Mouse (Mus musculus): ENCODE results near the gene Gtsf2. TPM values are rescaled to one million over a fixed set of nuclear protein-coding genes. Genes with fewer than 3 reads are reported as not detected.
"Not testable (repeated sequence)": the region's sequence is repeated elsewhere in the genome, so short reads cannot be mapped to it uniquely, and the experiment has no call there.

The Gtsf2 gene
- polyA plus RNA-seq, 1 experiment from 2014 or later, result not detected

DNA sequence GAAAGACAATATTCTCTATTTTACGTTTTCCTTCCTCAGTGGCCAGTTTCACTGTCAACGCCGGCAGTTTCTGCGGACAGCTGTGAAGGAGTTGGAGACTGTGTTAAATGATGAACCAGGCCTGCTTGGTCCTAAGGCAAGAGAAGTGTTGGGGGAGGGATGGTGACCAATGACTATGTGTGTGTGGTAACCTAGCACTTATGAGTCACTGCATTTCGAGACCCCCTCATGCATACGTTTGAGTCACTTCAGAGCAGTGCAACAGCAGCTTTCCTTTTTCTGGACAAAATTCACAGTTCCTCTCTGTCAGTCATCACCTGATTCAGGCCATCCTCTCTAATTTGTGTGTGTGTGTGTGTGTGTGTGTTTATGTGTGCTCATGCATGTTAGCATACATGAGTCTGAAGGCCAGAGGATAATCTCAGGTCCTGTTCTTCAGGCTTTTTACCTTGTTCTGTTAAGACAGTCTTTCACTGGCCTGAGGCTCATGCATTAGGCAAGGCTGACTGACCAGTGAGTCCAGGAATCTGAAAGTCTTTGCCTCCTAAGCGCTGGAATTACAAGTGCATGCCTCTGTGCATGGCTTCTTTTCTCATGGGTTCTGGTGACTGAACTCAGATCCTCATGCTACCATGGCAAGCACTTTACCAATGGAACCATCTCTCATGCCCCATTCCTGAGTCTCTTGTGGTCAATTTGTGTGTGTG is 23.4 kb upstream of the Gtsf2 start:
- no peak for TF ChIP-seq EP300 (optimal IDR thresholded peaks at IDR 0.05)
- no peak for TF ChIP-seq CTCF (IDR thresholded peaks at IDR 0.05; ENCODE audit: low read depth)
- ATAC-seq (ENCODE audit: low FRiP score, low TSS enrichment) (no peak), DNase-seq (ENCODE audit: low spot score) (no peak)
- H3K27ac ChIP-seq (replicated peaks), result no peak overlapping the region
- no peaks in the 10 kb centered on the region for H3K27me3 ChIP-seq (ENCODE audit: control insufficient read depth, insufficient read depth, low read length)
- no peak overlapping the region for H3K4me2 ChIP-seq (replicated peaks; ENCODE audit: low read depth)
- no peaks in the 10 kb centered on the region for H3K4me1 ChIP-seq (replicated peaks; ENCODE audit: control insufficient read depth, insufficient read depth)
- no peak overlapping the region for H3K4me3 ChIP-seq (ENCODE audit: low read depth, low read length)
- 76% methylated on average over 7 of the region's 7 CpGs for WGBS
- H3K9me3 ChIP-seq (ENCODE audit: control insufficient read depth, low read length), result no peaks in the 10 kb centered on the region
- H3K36me3 ChIP-seq (ENCODE audit: control insufficient read depth, insufficient read depth, low read length), result no peaks in the 10 kb centered on the region
- H3K9ac ChIP-seq (ENCODE audit: low read length), result no peak overlapping the region

DNA sequence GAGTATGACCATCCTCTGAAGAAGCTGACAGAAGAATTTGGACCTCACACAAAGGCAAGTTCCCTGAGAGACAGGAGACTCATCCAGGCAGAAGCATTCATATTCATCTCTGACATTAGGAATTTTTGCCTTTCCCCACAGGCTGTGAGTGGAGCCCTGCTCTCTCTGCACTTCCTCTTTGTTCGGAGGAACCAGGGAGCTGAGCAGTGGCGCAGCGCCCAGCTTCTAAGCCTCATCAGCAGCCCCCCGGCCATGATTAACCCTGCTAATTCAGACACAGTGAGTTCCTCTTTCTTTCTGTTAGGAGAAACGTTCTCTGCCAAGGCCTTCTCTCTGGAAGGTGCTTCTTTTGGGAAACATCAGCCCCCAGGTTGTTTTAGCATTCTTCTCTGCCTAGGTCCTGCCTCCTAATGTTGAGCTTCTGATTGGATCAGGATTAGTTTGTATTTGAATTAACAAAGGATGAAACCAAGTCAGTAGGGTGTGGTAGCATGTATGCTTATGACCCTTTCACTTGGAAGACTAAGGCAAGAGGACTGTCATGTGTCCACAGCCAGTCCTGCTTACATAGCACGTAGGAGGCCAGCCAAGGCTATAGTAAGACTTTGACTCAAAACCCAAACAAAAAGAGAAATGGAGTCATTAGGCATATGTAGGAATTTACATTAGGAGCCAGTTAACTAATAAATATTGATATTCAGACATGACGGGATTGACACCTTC is 14.4 kb upstream of the Gtsf2 start:
- ATAC-seq (ENCODE audit: low FRiP score, low TSS enrichment), result no peak
- Histone ChIP-seq H3K27ac (replicated peaks) (no peak overlapping the region), H3K36me3 (ENCODE audit: control insufficient read depth, insufficient read depth, low read length) (no peaks in the 10 kb centered on the region), H3K4me1 (replicated peaks; ENCODE audit: control insufficient read depth, insufficient read depth) (no peaks in the 10 kb centered on the region), H3K27me3 (ENCODE audit: control insufficient read depth, insufficient read depth, low read length) (no peaks in the 10 kb centered on the region), H3K9ac (ENCODE audit: low read length) (peak overlapping the region; percentile 18; the same call in 1 of the 2 replicates), H3K4me3 (ENCODE audit: low read depth, low read length) (no peak overlapping the region), H3K4me2 (replicated peaks; ENCODE audit: low read depth) (0 out of 2 replicates have a peak overlapping the region, but pooled peaks have one; percentile 15), H3K9me3 (ENCODE audit: control insufficient read depth, low read length) (no peaks in the 10 kb centered on the region)
- no peak for TF ChIP-seq CTCF (IDR thresholded peaks at IDR 0.05; ENCODE audit: low read depth)
- no peak for TF ChIP-seq EP300 (optimal IDR thresholded peaks at IDR 0.05)
- WGBS, result 37% methylated on average over 7 of the region's 7 CpGs
- DNase-seq (ENCODE audit: low spot score), result no peak

GRCm38 (mm10) chr15:103454449-103454848 is 6.2 kb upstream of the Gtsf2 start:
- H3K27ac ChIP-seq (replicated peaks), result no peak overlapping the region
- TF ChIP-seq CTCF (IDR thresholded peaks at IDR 0.05; ENCODE audit: low read depth) (no peak), EP300 (optimal IDR thresholded peaks at IDR 0.05) (no peak)
- no peak overlapping the region for H3K4me3 ChIP-seq (ENCODE audit: low read depth, low read length)
- H3K9me3 ChIP-seq (ENCODE audit: control insufficient read depth, low read length), result no peaks in the 10 kb centered on the region
- H3K27me3 ChIP-seq (ENCODE audit: control insufficient read depth, insufficient read depth, low read length), result no peaks in the 10 kb centered on the region
- H3K4me2 ChIP-seq (replicated peaks; ENCODE audit: low read depth), result no peak overlapping the region
- H3K4me1 ChIP-seq (replicated peaks; ENCODE audit: control insufficient read depth, insufficient read depth), result no peaks in the 10 kb centered on the region
- H3K36me3 ChIP-seq (ENCODE audit: control insufficient read depth, insufficient read depth, low read length), result no peaks in the 10 kb centered on the region
- no peak overlapping the region for H3K9ac ChIP-seq (ENCODE audit: low read length)
- WGBS, result 82% methylated on average over 6 of the region's 6 CpGs
- DNase-seq (ENCODE audit: low spot score), result no peak
- ATAC-seq (ENCODE audit: low FRiP score, low TSS enrichment), result no peak

- WGBS, result 80% methylated on average over 13 of the region's 13 CpGs
- TF ChIP-seq EP300 (optimal IDR thresholded peaks at IDR 0.05), result no peak
- no peak for TF ChIP-seq CTCF (IDR thresholded peaks at IDR 0.05; ENCODE audit: low read depth)
- no peaks in the 10 kb centered on the region for H3K36me3 ChIP-seq (ENCODE audit: control insufficient read depth, insufficient read depth, low read length)
- no peaks in the 10 kb centered on the region for H3K9me3 ChIP-seq (ENCODE audit: control insufficient read depth, low read length)
- H3K9ac ChIP-seq (ENCODE audit: low read length), result no peak within 1 kb of the TSS
- H3K4me2 ChIP-seq (replicated peaks; ENCODE audit: low read depth), result no peak within 1 kb of the TSS
- no peak within 1 kb of the TSS for H3K27ac ChIP-seq (replicated peaks)
- no peaks in the 10 kb centered on the region for H3K4me1 ChIP-seq (replicated peaks; ENCODE audit: control insufficient read depth, insufficient read depth)
- DNase-seq (ENCODE audit: low spot score) (no peak), ATAC-seq (ENCODE audit: low FRiP score, low TSS enrichment) (no peak)
- no peak within 1 kb of the TSS for H3K4me3 ChIP-seq (ENCODE audit: low read depth, low read length)
- no peaks in the 10 kb centered on the region for H3K27me3 ChIP-seq (ENCODE audit: control insufficient read depth, insufficient read depth, low read length)
Measured at GRCm38 (mm10) chr15:103453551-103454218, 5.4 kb upstream of the Gtsf2 start, which contains the start of gene Nckap1l. Gene Nckap1l (plus strand): TSS chr15:103453794.

GRCm38 (mm10) chr15:103445966-103446365 is 2.3 kb downstream of the Gtsf2 start:
- not testable (repeated sequence) for H3K27me3 ChIP-seq (ENCODE audit: control insufficient read depth, insufficient read depth, low read length); H3K27ac ChIP-seq (replicated peaks); H3K4me1 ChIP-seq (replicated peaks; ENCODE audit: control insufficient read depth, insufficient read depth); H3K4me3 ChIP-seq (ENCODE audit: low read depth, low read length); H3K4me2 ChIP-seq (replicated peaks; ENCODE audit: low read depth); H3K9ac ChIP-seq (ENCODE audit: low read length); DNase-seq (ENCODE audit: low spot score); H3K36me3 ChIP-seq (ENCODE audit: control insufficient read depth, insufficient read depth, low read length); ATAC-seq (ENCODE audit: low FRiP score, low TSS enrichment); H3K9me3 ChIP-seq (ENCODE audit: control insufficient read depth, low read length)
- WGBS, result 87% methylated on average over 4 of the region's 4 CpGs
